Mouse (Mus musculus) testis, adult 2 months (tissue): Measurements from ENCODE around the gene Ap1m1.

Experiments
- CTCF ChIP-seq: fragments of 200-500 bp; IDR thresholded peaks from 2 replicates; pipeline ENCODE4 v1.5.1; 2012; ENCODE audit warnings: low read depth, mild to moderate bottlenecking, inconsistent platforms, low read length, moderate library complexity; ENCODE audit not compliant: control insufficient read depth, insufficient read depth, insufficient replicate concordance
- POLR2A ChIP-seq: fragments of 200-500 bp; IDR thresholded peaks from 2 replicates; pipeline ENCODE4 v1.6.1; 2012; ENCODE audit warnings: low read depth, mild to moderate bottlenecking, inconsistent platforms, low read length, moderate library complexity; ENCODE audit not compliant: control insufficient read depth

DNA sequence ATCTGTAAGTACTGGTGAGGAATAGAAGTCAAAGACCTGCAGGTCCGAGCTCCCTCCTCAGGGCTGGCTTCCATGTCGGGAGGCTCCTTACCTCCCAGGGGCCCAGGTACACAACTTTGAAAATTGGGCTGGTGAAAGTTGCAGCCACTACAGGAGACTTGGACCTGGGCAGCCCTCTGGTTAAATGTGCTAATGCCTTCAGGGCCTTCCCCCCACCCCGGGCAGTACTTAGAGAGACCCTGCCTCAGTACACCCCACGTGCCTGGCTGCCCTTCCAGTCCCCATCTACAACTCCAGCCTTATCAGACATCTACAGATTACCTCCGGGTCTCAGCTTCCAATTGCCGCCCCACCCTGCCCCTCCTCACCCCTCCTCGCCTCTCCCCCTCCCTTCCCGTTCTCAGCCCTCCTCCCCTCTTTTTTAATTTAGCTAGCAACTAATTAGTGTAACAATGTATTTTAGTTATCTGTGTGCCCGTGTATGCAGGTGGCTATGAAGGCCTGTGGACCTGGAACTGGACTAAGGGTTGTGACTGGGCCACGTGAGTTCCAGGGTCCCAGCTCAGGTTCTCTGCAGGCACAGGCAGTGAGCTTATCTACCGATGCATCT is 31.3 kb downstream of the Ap1m1 start:
- TF ChIP-seq CTCF (no peak), POLR2A (no peak)
